In the genomic region with DNA sequence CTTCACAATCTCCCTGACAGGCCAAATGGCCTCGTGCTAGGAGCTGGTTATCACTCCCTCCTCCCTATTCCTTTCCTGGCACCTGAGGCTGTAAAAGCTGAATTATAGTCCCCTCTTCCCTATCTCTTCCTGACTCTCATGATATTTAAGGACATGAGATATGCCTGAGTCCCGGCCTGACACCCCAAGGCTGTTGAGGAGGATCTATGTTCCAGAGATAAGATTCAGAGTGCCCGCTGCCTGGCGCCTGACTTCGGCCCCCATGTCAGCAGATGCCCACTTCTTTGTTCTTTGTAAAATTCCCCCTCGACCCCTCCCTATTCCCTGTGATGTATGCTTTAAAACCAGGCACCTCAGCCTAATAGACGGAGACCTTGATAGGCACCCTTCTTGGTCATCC, we compare ENCODE assay signal across 7 mouse cellular contexts. TPM values are rescaled to one million over a fixed set of nuclear protein-coding genes. Genes with fewer than 3 reads are reported as not detected.
DNase-seq lines count a peak whose midpoint lies in the region; ATAC-seq and TF ChIP-seq lines count a peak whose summit lies in the region.
"Not testable (repeated sequence)": the region's sequence is repeated elsewhere in the genome, so short reads cannot be mapped to it uniquely, and the experiment has no call there.

No protein-coding gene starts in this region.

- WGBS in heart, adult 2 months, result 44% methylated on average over 7 of the region's 7 CpGs
- whole genome bisulfite sequencing in heart, embryonic 12.5 days, result 41% methylated on average over 7 of the region's 7 CpGs
- 32% methylated on average over 7 of the region's 7 CpGs for WGBS in heart, embryonic 15.5 days
- 77% methylated on average over 7 of the region's 7 CpGs for WGBS in lung, postnatal 0 days

- peak; percentile 67; the same call in 1 of the 2 replicates for TF ChIP-seq EP300 in heart, adult 2 months (IDR thresholded peaks at IDR 0.05; ENCODE audit: insufficient read depth, low read depth, low read length)
- TF ChIP-seq EP300 in lung, postnatal 0 days (IDR thresholded peaks at IDR 0.05), result not testable (repeated sequence)

- TF ChIP-seq CTCF in heart, adult 2 months (IDR thresholded peaks at IDR 0.05); lung, postnatal 0 days (IDR thresholded peaks at IDR 0.05): not testable (repeated sequence)

- not testable (repeated sequence) for H3K27me3 ChIP-seq in heart, adult 2 months (ENCODE audit: control insufficient read depth, insufficient read depth, low read length); heart, embryonic 12.5 days (replicated peaks); heart, embryonic 15.5 days; lung, postnatal 0 days (replicated peaks; ENCODE audit: insufficient read depth, low read length)

- H3K4me2 ChIP-seq in heart, embryonic 12.5 days; heart, embryonic 15.5 days; lung, postnatal 0 days (replicated peaks; ENCODE audit: low read depth, low read length): not testable (repeated sequence)

- H3K4me3 ChIP-seq in heart, adult 2 months; heart, embryonic 12.5 days; heart, embryonic 15.5 days; lung, postnatal 0 days (ENCODE audit: low read depth, low read length): not testable (repeated sequence)

- not testable (repeated sequence) for TF ChIP-seq POLR2A in heart, adult 2 months (IDR thresholded peaks at IDR 0.05; ENCODE audit: insufficient read depth, low read depth, low read length)

- not testable (repeated sequence) for H3K4me1 ChIP-seq in heart, adult 2 months (ENCODE audit: control insufficient read depth, insufficient read depth, low read length); lung, postnatal 0 days (ENCODE audit: insufficient read depth, low read depth, low read length)
- H3K4me1 ChIP-seq in heart, embryonic 12.5 days (replicated peaks), result peaks cover 18% of the 10 kb centered on the region
- H3K4me1 ChIP-seq in heart, embryonic 15.5 days (replicated peaks), result peaks cover 22% of the 10 kb centered on the region

- peak overlapping the region; percentile 73 for H3K27ac ChIP-seq in heart, adult 2 months
- peak overlapping the region; percentile 27; the same call in 1 of the 2 replicates for H3K27ac ChIP-seq in heart, embryonic 12.5 days (ENCODE audit: poor library complexity, severe bottlenecking)
- H3K27ac ChIP-seq in heart, embryonic 15.5 days, result peak overlapping the region; percentile 72
- peak overlapping the region; percentile 27; the same call in 1 of the 2 replicates for H3K27ac ChIP-seq in lung, postnatal 0 days (ENCODE audit: low read length)

- intact Hi-C loops in heart, adult 2 months (cut with DNase I), result loop anchor here (5.0 kb wide), 1 partner anchor 36 kb away; no protein-coding TSS in a partner anchor

- DNase-seq in adrenal gland, adult (ENCODE audit: inconsistent age in 2 of 2, low spot score in 1 of 2), result peak; percentile 68 to 84
- peak; percentile 53 for DNase-seq in adrenal gland, postnatal 10 days
- DNase-seq in adrenal gland, postnatal 36 days, result peak; percentile 54 to 65
- DNase-seq in heart, adult 2 months, result peak in 1 of 2 experiments; percentile 47
- DNase-seq in lung, postnatal 0 days (ENCODE audit: low spot score), result not testable (repeated sequence)

- not testable (repeated sequence) for H3K36me3 ChIP-seq in heart, adult 2 months (ENCODE audit: control insufficient read depth, insufficient read depth, low read length); heart, embryonic 12.5 days; heart, embryonic 15.5 days; lung, postnatal 0 days (ENCODE audit: insufficient read depth, low read length)

- not testable (repeated sequence) for H3K9me3 ChIP-seq in heart, embryonic 12.5 days (replicated peaks); heart, embryonic 15.5 days (replicated peaks); lung, postnatal 0 days (ENCODE audit: low read length)

- not testable (repeated sequence) for H3K79me2 ChIP-seq in heart, adult 2 months (replicated peaks; ENCODE audit: control insufficient read depth, insufficient read depth, low read length)

- not testable (repeated sequence) for H3K9ac ChIP-seq in heart, adult 2 months (ENCODE audit: low read depth, low read length); heart, embryonic 12.5 days; heart, embryonic 15.5 days; lung, postnatal 0 days (replicated peaks; ENCODE audit: low read depth)

- ATAC-seq in heart, embryonic 12.5 days (ENCODE audit: insufficient number of reproducible peaks, low FRiP score); heart, embryonic 15.5 days (replicated peaks; ENCODE audit: insufficient number of reproducible peaks, insufficient read depth, low FRiP score, low read depth); lung, postnatal 0 days: not testable (repeated sequence)

RNA-seq across cellular contexts. Expression of a gene that starts 6.5 kb away (rescaled TPM):
- 10 to 100 TPM; 20.1 to 32.0 TPM for total RNA-seq in adrenal gland, postnatal 10 days (2021)
- 10 to 100 TPM; 22.0 to 38.0 TPM for total RNA-seq in adrenal gland, postnatal 36 days (2021)
- 10 to 100 TPM; 26.3 to 33.1 TPM for total RNA-seq in heart, adult 2 months (2021)
- polyA plus RNA-seq in heart, adult 2 months (2012; rRNA removed), result 21.6 and 30.3 TPM in 2 replicates
- 15.1 and 16.9 TPM in 2 replicates for polyA plus RNA-seq in heart, embryonic 12.5 days (2016; fragmentation: Nextera tagmentation; extraction: Ambion mirVana)
- 20.0 and 20.6 TPM in 2 replicates for polyA plus RNA-seq in heart, embryonic 15.5 days (2015; fragmentation: Nextera tagmentation; extraction: Ambion mirVana)
- 232 and 253 TPM in 2 replicates for polyA plus RNA-seq in lung, postnatal 0 days (2015; fragmentation: Nextera tagmentation; extraction: Ambion mirVana)

RNA-seq across cellular contexts. Expression of a gene that starts 44.5 kb away (rescaled TPM):
- total RNA-seq in adrenal gland, postnatal 10 days (2021), result 10 to 100 TPM; 12.9 to 16.3 TPM
- 10 to 100 TPM; 18.7 to 20.0 TPM for total RNA-seq in adrenal gland, postnatal 36 days (2021)
- 1 to 10 TPM; 8.6 to 9.3 TPM for total RNA-seq in heart, adult 2 months (2021)
- polyA plus RNA-seq in heart, adult 2 months (2012; rRNA removed), result 6.0 and 11.9 TPM in 2 replicates
- polyA plus RNA-seq in heart, embryonic 12.5 days (2016; fragmentation: Nextera tagmentation; extraction: Ambion mirVana), result 6.1 and 6.8 TPM in 2 replicates
- polyA plus RNA-seq in heart, embryonic 15.5 days (2015; fragmentation: Nextera tagmentation; extraction: Ambion mirVana), result 8.3 and 9.1 TPM in 2 replicates
- polyA plus RNA-seq in lung, postnatal 0 days (2015; fragmentation: Nextera tagmentation; extraction: Ambion mirVana), result 75.2 and 83.1 TPM in 2 replicates
